Mouse (Mus musculus) C2C12 (cell line): ENCODE results near the gene Pafah1b3. TPM values are rescaled to one million over a fixed set of nuclear protein-coding genes. Genes with fewer than 3 reads are reported as not detected.
A peak's percentile ranks its signal among the peaks of the same experiment; 100 is the strongest.

Experiments
- H3K27me3 ChIP-seq: one replicate; pipeline ENCODE4 v1.6.1; 2011; ENCODE audit not compliant: control insufficient read depth, insufficient read depth, insufficient read length
- H3K36me3 ChIP-seq: one replicate; pipeline ENCODE4 v1.6.1; 2011; ENCODE audit not compliant: control insufficient read depth, insufficient read depth
- H3K4me3 ChIP-seq: one replicate; pipeline ENCODE4 v1.5.1; 2011; ENCODE audit warnings: mild to moderate bottlenecking, control low read depth; ENCODE audit not compliant: poor library complexity, insufficient read depth, severe bottlenecking
- H3K79me2 ChIP-seq: one replicate; pipeline ENCODE4 v1.6.1; 2011; ENCODE audit not compliant: control insufficient read depth, insufficient read depth
- H3K79me3 ChIP-seq: one replicate; pipeline ENCODE4 v1.6.1; 2011; ENCODE audit warnings: low read depth, control low read depth
- H3ac ChIP-seq: one replicate; pipeline ENCODE3; 2011; ENCODE audit warnings: low read depth; ENCODE audit not compliant: control insufficient read depth, insufficient read length
- CEBPB ChIP-seq: IDR thresholded peaks from one replicate; pipeline ENCODE4 v1.6.1; 2011; ENCODE audit warnings: low read depth, mild to moderate bottlenecking, control low read depth, moderate library complexity
- CTCF ChIP-seq: IDR thresholded peaks from one replicate; pipeline ENCODE4 v1.5.1; 2011; ENCODE audit not compliant: control insufficient read depth, insufficient read depth, insufficient read length
- FOSL1 ChIP-seq: IDR thresholded peaks from one replicate; pipeline ENCODE4 v1.8.0; 2011; ENCODE audit warnings: mild to moderate bottlenecking, low read length; ENCODE audit not compliant: poor library complexity, insufficient read depth, severe bottlenecking
- MAX ChIP-seq: IDR thresholded peaks from one replicate; pipeline ENCODE4 v1.6.1; 2011; ENCODE audit warnings: mild to moderate bottlenecking, control low read depth
- MYOD1 ChIP-seq: IDR thresholded peaks from one replicate; pipeline ENCODE4 v1.6.1; 2011; ENCODE audit warnings: low read depth; ENCODE audit not compliant: control insufficient read depth, insufficient read length
- MYOG ChIP-seq: IDR thresholded peaks from one replicate; pipeline ENCODE4 v1.6.1; 2011; ENCODE audit not compliant: control insufficient read depth, insufficient read length; ENCODE audit errors: extremely low read depth
- USF1 ChIP-seq: IDR thresholded peaks from one replicate; pipeline ENCODE4 v1.6.1; 2011; ENCODE audit warnings: low read depth, mild to moderate bottlenecking, control low read depth, moderate library complexity
- polyA plus RNA-seq: library from polyadenylated mRNA; unstranded; fragments of >200 nt; fragmentation: generic; extraction: Trizol; gene quantifications from one replicate; pipeline ENCODE4 v1.2.1, GENCODE M21; 2012; ENCODE audit warnings: missing spikeins

Gene Pafah1b3
- polyA plus RNA-seq, 1 experiment, result 90.8 TPM

DNA sequence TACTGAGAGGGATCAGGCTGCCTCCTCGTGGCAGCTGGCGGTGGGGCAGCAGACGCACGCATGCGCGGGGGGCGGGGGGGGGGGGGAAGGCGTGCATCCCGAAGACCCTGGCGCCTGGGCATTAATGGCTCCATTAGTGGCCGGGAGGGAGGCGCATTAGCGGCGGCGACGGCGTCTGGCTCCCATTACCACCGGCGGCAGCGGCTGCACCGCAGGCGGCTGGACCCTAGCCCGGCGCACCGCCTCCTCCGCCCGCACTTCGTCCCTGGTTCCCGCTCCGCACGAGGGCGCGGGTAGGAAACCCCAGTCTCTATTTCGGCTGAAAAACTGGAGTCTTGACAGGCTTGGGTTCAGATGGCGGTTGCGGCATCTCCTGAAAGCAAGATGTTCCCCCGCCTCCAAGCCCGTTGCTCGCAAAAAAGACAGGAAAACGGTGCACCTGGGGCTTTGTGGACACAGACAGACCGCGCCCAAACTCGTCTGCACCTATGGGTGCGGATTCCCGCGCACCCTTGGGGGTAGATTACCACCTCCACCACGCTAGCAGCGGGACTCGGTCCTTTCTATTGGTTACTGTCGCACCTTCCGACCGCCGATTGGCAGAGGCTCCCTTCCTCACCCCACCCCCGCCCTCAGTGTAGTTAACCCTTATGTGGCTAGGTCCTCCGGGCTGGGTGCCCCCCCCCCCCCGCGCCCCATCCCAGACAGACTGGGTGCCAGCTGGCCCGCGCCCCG is 19.3 kb downstream of the Pafah1b3 start:
- Histone ChIP-seq H3K4me3 (peak overlapping the region; percentile 36), H3K36me3 (no peaks in the 10 kb centered on the region), H3K79me3 (peaks cover 10% of the 10 kb centered on the region), H3K27me3 (no peaks in the 10 kb centered on the region), H3K79me2 (peaks cover 15% of the 10 kb centered on the region), H3ac (peak overlapping the region; percentile 75)
- TF ChIP-seq CEBPB (no peak), MAX (no peak), CTCF (peak; percentile 32), MYOD1 (no peak)

DNA sequence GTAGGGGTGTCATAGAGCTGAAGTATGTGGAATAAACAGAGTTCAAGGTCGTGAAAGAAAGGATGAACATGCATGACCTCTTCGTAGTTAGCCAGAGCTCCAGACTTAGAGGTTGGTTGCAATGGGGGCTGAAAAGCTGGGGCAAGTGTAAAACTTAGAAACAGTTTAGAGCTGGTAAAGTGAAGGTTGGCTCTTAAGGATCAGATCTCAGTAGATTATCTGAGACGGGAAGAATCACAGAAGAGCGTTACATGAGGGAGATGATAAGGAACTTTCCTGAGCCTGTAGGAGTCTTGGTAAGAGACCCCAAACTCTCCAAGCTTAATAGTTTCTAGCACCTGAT is 19.8 kb downstream of the Pafah1b3 start:
- TF ChIP-seq MYOD1 (no peak), CTCF (no peak), USF1 (no peak), CEBPB (no peak)
- peaks cover 10% of the 10 kb centered on the region for H3K79me2 ChIP-seq
- peaks cover 4% of the 10 kb centered on the region for H3K79me3 ChIP-seq
- H3K4me3 ChIP-seq, result peak overlapping the region; percentile 36
- no peaks in the 10 kb centered on the region for H3K36me3 ChIP-seq
- no peaks in the 10 kb centered on the region for H3K27me3 ChIP-seq
- peak overlapping the region; percentile 43 for H3ac ChIP-seq

DNA sequence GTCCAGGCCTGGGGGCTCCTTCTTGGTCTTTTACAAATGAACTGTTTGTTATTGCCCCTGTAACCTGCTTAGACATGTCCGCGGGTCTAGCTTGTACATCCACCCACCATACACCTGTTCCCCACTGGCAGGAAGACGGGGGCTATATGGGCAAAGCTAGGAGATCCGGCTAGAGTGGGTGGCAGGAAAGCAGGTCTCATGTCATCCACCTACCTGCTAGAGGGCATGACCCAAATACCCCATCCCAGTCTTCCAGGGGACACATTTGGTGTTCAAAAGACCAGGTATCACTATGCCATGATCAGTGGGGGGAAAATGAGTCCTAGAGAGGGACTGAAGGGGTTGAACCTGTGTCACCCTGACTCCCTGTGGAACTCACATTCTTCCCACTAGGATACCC is 20.4 kb downstream of the Pafah1b3 start:
- H3K79me2 ChIP-seq, result peaks cover 5% of the 10 kb centered on the region
- TF ChIP-seq MYOG (no peak), CEBPB (no peak), CTCF (no peak), FOSL1 (no peak), MAX (no peak), MYOD1 (no peak), USF1 (no peak)
- H3ac ChIP-seq, result peak overlapping the region; percentile 43
- no peaks in the 10 kb centered on the region for H3K36me3 ChIP-seq
- H3K79me3 ChIP-seq, result peaks cover 2% of the 10 kb centered on the region
- no peaks in the 10 kb centered on the region for H3K27me3 ChIP-seq
- peak overlapping the region; percentile 36 for H3K4me3 ChIP-seq

DNA sequence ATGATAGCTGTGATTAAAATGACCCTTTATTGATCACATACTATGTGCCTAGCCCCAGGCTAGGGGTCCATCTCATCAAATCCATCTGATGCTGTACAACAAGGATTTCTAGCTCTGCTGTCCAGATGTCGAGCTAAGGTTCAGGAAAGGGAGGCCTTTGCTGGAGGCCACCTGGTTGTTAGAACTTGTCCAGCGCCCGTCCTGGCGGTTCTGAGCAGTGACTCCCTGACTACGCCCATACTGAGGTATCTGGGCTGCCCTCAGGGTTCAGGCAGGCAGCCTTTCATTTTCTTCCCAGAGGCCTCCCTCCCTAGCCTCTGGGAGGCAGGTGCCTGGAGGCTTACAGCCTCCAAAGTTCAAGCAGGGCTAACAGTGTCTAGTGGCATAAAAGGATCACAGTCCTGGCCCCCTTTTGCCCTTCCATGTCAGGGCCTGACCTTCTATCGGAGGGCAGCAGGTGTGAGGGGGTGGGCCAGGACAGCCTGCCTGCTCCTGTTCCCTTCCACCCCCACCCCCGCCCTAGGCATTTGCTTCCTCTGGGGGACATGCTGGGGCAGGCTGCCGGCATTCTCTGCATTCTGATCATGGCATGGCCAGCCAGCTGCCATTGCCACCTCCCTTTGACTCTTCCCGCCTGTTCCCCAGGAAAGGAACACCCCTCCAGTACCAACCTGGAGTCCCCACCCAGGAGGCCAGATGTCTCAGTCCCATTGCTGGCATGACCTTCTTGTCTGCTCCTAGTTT is 22.1 kb downstream of the Pafah1b3 start:
- Histone ChIP-seq H3K79me2 (peaks cover 5% of the 10 kb centered on the region), H3K4me3 (no peak overlapping the region), H3ac (no peak overlapping the region), H3K79me3 (no peaks in the 10 kb centered on the region), H3K36me3 (no peaks in the 10 kb centered on the region), H3K27me3 (no peaks in the 10 kb centered on the region)
- TF ChIP-seq MAX (no peak), MYOD1 (no peak)

DNA sequence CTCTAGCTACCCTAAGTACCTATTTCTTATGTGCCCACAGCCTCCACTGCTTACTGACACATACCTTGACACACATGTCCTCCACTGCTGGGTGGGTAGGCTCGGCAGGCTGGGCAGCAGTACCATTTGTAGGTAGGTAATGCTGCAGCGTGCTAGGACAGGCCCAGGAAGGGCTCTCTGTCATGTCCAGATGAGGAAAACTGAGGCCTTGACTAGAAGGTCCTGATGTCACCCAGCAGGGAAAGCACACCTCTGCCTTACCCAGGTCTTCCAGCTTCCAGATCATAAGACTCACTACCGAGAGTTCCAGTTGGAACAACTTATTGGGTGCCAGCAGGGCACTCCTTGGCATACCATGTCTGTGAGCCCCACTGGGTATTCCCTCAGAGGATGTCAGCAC is 22.8 kb downstream of the Pafah1b3 start:
- Histone ChIP-seq H3K27me3 (no peaks in the 10 kb centered on the region), H3ac (no peak overlapping the region), H3K4me3 (no peak overlapping the region), H3K79me2 (peaks cover 5% of the 10 kb centered on the region), H3K79me3 (peaks cover 1% of the 10 kb centered on the region), H3K36me3 (no peaks in the 10 kb centered on the region)
- no peak for TF ChIP-seq CTCF
- TF ChIP-seq CEBPB, result no peak
- TF ChIP-seq MYOD1, result no peak
- TF ChIP-seq MAX, result no peak
- TF ChIP-seq MYOG, result no peak

DNA sequence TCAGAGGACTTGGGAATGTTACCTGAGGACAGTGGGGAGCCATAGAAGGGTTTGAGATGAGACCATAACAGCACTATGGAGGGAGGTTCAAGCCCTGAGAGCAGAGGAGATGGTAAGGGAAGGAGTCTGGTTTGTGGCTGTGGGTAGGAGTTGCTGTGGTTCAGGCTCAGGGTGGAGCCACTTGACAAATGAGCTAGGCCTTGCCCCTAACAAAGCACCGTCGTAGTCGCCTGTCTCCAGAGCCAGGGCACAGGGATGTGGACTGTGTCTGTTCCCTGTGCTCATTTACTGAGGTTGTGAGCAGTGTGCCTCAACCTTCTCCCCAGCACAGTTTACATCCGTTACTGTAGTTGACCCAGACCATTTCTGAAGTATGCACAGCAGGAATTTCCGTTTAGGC is 23.2 kb downstream of the Pafah1b3 start:
- peaks cover 2% of the 10 kb centered on the region for H3K79me3 ChIP-seq
- no peak overlapping the region for H3K4me3 ChIP-seq
- no peaks in the 10 kb centered on the region for H3K36me3 ChIP-seq
- H3K79me2 ChIP-seq, result peaks cover 5% of the 10 kb centered on the region
- no peak overlapping the region for H3ac ChIP-seq
- TF ChIP-seq USF1 (no peak), CTCF (no peak), MAX (no peak), FOSL1 (no peak), CEBPB (no peak), MYOD1 (no peak), MYOG (no peak)
- no peaks in the 10 kb centered on the region for H3K27me3 ChIP-seq
